13 mouse cellular contexts compared by ENCODE assay signal in genomic region chr13:37715058-37715712, GRCm38 (mm10).
A peak's percentile ranks its signal among the peaks of the same experiment; 100 is the strongest.
DNase-seq lines count a peak whose midpoint lies in the region; ATAC-seq and TF ChIP-seq lines count a peak whose summit lies in the region.
"Had no signal": no experiment of that assay in that cellular context is flagged by ENCODE, and none has a peak within 500 bp of the region (broad histone marks: within the 10 kb centered on the region; RNA-seq: fewer than 3 reads in every experiment).

No protein-coding gene starts in this region.

- peak; percentile 92 for ATAC-seq in liver, postnatal 0 days
- ATAC-seq in midbrain, embryonic 16.5 days, result no peak
- ATAC-seq in forebrain, embryonic 11.5 days (replicated peaks; ENCODE audit: low FRiP score), result no peak

- no peaks in the 10 kb centered on the region for H3K36me3 ChIP-seq in liver, postnatal 0 days (replicated peaks; ENCODE audit: insufficient read depth, low read length)
- H3K36me3 ChIP-seq in midbrain, embryonic 16.5 days (ENCODE audit: control insufficient read depth, insufficient read depth, low read length), result no peaks in the 10 kb centered on the region
- no peaks in the 10 kb centered on the region for H3K36me3 ChIP-seq in forebrain, embryonic 11.5 days (ENCODE audit: control insufficient read depth, insufficient read depth, low read length)
- H3K36me3 ChIP-seq: neural tube, embryonic 15.5 days had no signal

- no peak overlapping the region for H3K4me3 ChIP-seq in liver, postnatal 0 days (ENCODE audit: low read depth, low read length)
- no peak overlapping the region for H3K4me3 ChIP-seq in midbrain, embryonic 16.5 days (ENCODE audit: low read depth, low read length)
- no peak overlapping the region for H3K4me3 ChIP-seq in forebrain, embryonic 11.5 days (ENCODE audit: low read depth, low read length)
- H3K4me3 ChIP-seq: left cerebral cortex, adult 2 months; neural tube, embryonic 15.5 days had no signal

- H3K27ac ChIP-seq in liver, postnatal 0 days (ENCODE audit: low read depth), result peak overlapping the region; percentile 92
- H3K27ac ChIP-seq in midbrain, embryonic 16.5 days (ENCODE audit: low read length), result no peak overlapping the region
- no peak overlapping the region for H3K27ac ChIP-seq in forebrain, embryonic 11.5 days (ENCODE audit: low read depth, low read length)
- H3K27ac ChIP-seq: left cerebral cortex, adult 2 months; neural tube, embryonic 15.5 days had no signal

- 0 out of 2 replicates have a peak overlapping the region, but pooled peaks have one; percentile 33 for H3K9ac ChIP-seq in liver, postnatal 0 days (replicated peaks)
- H3K9ac ChIP-seq in midbrain, embryonic 16.5 days (ENCODE audit: low read depth, low read length), result no peak overlapping the region
- no peak overlapping the region for H3K9ac ChIP-seq in forebrain, embryonic 11.5 days (ENCODE audit: low read length)
- H3K9ac ChIP-seq: neural tube, embryonic 15.5 days had no signal

- TF ChIP-seq EP300 in liver, postnatal 0 days (IDR thresholded peaks at IDR 0.05; ENCODE audit: low read depth), result peak; percentile 20; the same call in 1 of the 2 replicates

- H3K9me3 ChIP-seq in liver, postnatal 0 days (ENCODE audit: low read length), result no peaks in the 10 kb centered on the region
- no peaks in the 10 kb centered on the region for H3K9me3 ChIP-seq in midbrain, embryonic 16.5 days (replicated peaks; ENCODE audit: control insufficient read depth, low read length, poor library complexity, severe bottlenecking)
- no peaks in the 10 kb centered on the region for H3K9me3 ChIP-seq in forebrain, embryonic 11.5 days (ENCODE audit: control insufficient read depth, low read length)
- H3K9me3 ChIP-seq: neural tube, embryonic 15.5 days had no signal

- no peak for TF ChIP-seq CTCF in liver, postnatal 0 days (IDR thresholded peaks at IDR 0.05; ENCODE audit: low read depth)

- no peak overlapping the region for H3K4me2 ChIP-seq in liver, postnatal 0 days (ENCODE audit: low read depth, low read length)
- H3K4me2 ChIP-seq in midbrain, embryonic 16.5 days (ENCODE audit: low read length), result no peak overlapping the region
- no peak overlapping the region for H3K4me2 ChIP-seq in forebrain, embryonic 11.5 days (ENCODE audit: low read depth, low read length, severe bottlenecking)
- H3K4me2 ChIP-seq: neural tube, embryonic 15.5 days had no signal

- no peaks in the 10 kb centered on the region for H3K27me3 ChIP-seq in liver, postnatal 0 days (ENCODE audit: insufficient read depth, low read length)
- no peaks in the 10 kb centered on the region for H3K27me3 ChIP-seq in midbrain, embryonic 16.5 days (ENCODE audit: control insufficient read depth, insufficient read depth, low read depth, low read length)
- no peaks in the 10 kb centered on the region for H3K27me3 ChIP-seq in forebrain, embryonic 11.5 days (ENCODE audit: control insufficient read depth, insufficient read depth, low read length)
- H3K27me3 ChIP-seq: neural tube, embryonic 15.5 days had no signal

- DNase-seq in adrenal gland, postnatal 10 days, result peak; percentile 19
- DNase-seq in adrenal gland, postnatal 25 days, result no peak
- DNase-seq in brain, adult 2 months (ENCODE audit: low read depth, low spot score), result peak; percentile 6
- DNase-seq in kidney, postnatal 14 days, result peak; percentile 52
- DNase-seq in liver, postnatal 0 days, result peak; percentile 63
- DNase-seq in left cerebral cortex, adult 9 months (ENCODE audit: low spot score in 2 of 2), result no peak
- DNase-seq in forebrain, embryonic 11.5 days (ENCODE audit: low spot score), result no peak
- DNase-seq: cerebellum, adult 11 months; lung, adult 18-20 months; thymus, postnatal 14 days had no signal

- WGBS in liver, postnatal 0 days (ENCODE audit: insufficient replicate concordance), result 42% methylated on average over 9 of the region's 9 CpGs
- WGBS in midbrain, embryonic 16.5 days, result 53% methylated on average over 9 of the region's 9 CpGs
- WGBS in forebrain, embryonic 11.5 days, result 61% methylated on average over 9 of the region's 9 CpGs

- H3K4me1 ChIP-seq in liver, postnatal 0 days (ENCODE audit: insufficient read depth), result peaks cover 8% of the 10 kb centered on the region; the same call in 1 of the 2 replicates
- no peaks in the 10 kb centered on the region for H3K4me1 ChIP-seq in midbrain, embryonic 16.5 days (ENCODE audit: control insufficient read depth, insufficient read depth, low read length)
- no peaks in the 10 kb centered on the region for H3K4me1 ChIP-seq in forebrain, embryonic 11.5 days (replicated peaks; ENCODE audit: control insufficient read depth, insufficient read depth, low read length)
- H3K4me1 ChIP-seq: neural tube, embryonic 15.5 days had no signal

Comparison
In these comparisons a context has a peak if more than half of its experiments do, and no peak if none do; other contexts are left out.
1. DNase-seq: peak in adrenal gland, postnatal 10 days (single experiment), brain, adult 2 months (single experiment), kidney, postnatal 14 days (single experiment) and liver, postnatal 0 days (single experiment); none in adrenal gland, postnatal 25 days (single experiment), left cerebral cortex, adult 9 months (0 of 2) and forebrain, embryonic 11.5 days (single experiment).